Mouse (Mus musculus) B cell, adult 2 months (primary cell): ENCODE data around the gene Kif6.

ENCODE experiments used
- DNase-seq, 2 experiments: peaks; one replicate each; pipeline ENCODE4 v3.0.0; 2022

Kif6 gene

DNA sequence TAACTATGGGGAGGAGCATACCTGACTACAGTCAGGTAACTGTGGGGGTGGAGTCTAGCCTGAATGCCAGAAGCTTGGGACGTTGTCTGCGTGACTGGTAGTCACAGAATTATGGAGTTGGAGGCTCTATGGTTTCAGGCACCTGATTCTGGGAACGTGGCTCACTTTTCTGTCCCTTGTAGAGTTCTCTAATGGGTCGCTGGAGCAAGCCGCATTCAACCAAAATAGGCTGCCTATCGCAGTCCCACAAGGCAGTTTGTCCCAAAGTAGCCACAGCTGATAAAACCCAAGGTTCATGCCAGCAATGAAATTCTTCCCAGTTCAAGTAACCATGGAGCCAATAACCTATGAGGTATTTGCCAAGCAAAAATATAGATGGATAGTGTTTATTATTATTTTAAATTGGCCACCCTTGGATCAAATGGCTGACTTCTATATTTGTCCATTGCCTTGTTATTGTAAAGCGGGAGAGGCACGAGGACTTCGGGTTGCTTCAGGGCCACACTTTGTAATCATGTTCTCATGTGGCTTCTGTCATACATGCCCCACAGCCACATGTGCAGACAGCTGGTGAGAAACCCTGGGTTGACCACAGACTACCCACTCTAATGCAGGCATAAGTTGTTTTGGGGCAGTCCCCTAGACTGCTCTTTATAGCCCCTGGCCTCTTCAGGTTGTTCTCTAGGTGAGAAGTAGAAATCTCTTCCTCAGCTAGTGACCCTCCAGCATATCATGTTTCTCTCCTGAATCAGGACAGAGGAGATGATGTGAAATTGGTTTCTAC, 125.2 kb downstream of the Kif6 start:
- DNase-seq, result no peak

- no peak for DNase-seq
These were observed 126.2 kb downstream of the Kif6 start for GRCm38 (mm10) chr17:49741172-49741571.

GRCm38 (mm10) chr17:49741927-49742326, 127.0 kb downstream of the Kif6 start:
- DNase-seq, result no peak

DNA sequence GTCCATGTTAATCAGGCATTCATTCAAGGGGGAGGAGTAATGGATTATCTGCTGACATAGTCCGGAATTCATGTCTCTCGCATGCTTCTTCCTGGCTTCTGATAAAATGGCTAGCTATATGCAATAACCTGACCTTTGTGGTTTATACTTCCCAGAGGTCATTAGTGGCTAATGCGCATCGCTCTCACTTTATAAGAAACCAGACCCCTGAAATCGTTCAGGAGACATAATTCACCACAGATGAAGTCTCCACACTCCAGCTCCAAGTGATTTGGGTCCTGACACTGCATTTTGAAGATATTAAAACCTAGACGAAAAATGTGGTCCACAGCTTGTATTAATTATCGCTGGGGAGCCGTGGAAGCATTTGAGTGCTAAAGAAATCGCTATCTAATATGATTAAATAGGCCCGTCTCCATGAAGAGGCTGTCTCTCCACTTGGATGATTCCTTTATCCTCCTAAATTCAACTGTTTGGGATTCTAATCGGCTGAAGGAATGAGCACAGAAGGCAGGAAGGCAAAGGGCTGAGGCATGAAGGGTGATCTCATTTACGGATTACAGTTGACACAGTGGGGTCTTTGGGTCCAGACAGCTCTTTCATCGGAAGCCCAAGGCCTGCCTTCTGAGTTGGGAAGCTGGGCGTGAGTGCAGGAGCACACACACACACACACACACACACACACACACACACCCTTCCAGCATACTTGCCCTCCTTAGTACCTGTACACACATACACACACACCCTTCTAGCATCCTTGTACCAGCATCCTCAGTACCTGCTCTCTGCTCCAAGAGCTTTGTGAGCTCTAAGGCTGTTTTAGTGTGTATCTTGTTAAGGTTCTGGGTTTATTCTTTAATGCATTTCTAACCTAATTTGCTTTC, 128.9 kb downstream of the Kif6 start:
- no peak for DNase-seq

- DNase-seq, result no peak
These were observed 136.0 kb downstream of the Kif6 start for GRCm38 (mm10) chr17:49750889-49751324.

DNA sequence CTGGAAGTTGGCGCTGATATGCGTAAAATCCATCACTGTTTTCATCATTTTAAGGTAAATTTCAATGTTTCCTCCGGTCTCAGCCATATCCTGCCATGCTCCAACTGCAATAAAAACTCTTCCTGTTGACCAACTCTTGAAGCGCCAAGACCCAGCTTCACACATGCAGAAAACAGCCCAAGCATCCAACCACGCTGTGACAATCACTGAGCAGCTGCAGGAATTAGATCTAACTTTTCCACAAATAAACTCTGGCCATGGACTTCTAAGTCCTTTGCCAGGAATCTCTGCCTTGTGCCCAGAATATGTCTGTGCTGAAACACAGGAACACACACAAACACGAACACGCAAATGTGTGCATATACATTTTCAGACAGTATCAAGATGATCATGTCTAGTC, 138.9 kb downstream of the Kif6 start:
- DNase-seq, result no peak

- DNase-seq, result no peak
These were observed 141.9 kb downstream of the Kif6 start for GRCm38 (mm10) chr17:49756862-49757261.

DNA sequence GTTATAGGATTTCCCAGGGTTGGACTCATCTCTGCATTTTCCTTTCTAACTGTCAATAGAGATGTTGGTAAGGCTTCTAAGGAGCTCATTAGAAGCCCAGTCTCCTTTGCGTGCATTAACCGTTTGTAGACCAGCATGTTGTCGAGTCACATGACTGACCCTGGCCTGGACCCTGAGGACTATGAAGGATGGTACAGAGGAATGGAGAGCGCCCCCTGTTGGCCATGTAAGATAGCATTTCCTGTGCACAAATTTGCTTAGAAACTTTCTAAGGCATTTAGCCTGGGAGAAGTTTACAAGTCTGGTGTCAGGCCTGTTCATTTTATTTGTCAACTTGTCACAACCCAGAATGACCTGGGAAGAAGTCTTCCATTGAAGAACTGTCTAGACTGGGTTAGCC, 144.1 kb downstream of the Kif6 start:
- DNase-seq, result no peak

DNA sequence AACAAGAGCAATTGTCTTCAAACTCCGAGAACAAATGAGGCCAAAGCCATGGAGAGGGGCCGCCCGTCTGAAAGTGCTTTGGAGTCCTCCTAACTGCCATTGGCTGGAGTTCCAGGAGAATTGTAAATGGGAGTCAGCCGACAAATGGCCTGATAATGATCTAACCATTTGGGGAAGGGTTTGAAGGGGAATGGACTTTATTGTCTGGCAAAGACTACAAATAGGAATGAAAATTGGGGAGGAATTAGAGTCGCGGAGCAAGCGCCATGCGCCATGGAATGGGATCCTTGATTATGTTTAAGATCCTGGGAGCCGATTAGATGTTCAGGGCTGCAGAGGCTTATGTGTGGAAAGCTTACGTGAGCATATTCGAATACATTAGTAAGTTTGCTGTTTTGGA, 146.3 kb downstream of the Kif6 start:
- no peak for DNase-seq

DNA sequence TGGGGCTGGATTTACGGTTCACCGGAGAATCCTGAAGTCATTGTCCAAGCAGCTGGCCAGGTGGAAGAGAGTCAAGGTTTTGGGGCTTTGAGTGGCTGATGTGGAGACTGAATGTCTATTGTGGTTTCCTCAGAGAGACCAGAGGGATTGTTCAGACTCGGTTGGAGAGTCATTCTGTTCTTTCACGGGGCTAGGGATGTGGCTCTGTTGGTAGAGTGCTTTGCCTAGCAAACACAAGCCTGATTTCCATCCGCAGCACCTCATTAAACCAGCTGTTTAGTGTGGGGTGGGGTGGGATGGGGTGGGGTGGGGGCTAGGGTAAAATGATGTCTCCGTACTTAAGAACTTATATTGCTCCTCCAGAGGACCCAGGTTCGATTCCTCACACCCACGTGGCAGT, 146.9 kb downstream of the Kif6 start:
- DNase-seq, result no peak

DNA sequence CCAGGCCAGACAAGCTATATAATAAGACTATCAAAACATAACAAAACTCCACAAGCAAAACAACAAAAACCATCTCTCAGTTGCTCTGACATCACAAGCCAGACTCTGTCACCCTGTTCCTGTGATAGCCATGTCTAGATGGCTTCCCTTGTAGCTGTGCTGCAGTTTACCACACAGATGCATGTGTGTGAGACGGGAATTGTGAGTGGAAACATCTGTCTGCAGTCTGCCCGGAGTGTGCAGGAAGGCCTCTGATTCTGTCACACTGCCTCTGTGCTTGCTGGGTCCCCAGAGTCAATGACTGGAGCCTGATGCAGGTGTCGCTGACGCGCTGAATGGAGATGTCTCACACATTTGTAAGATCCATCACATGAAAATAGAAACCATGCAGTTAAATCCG, 150.0 kb downstream of the Kif6 start:
- no peak for DNase-seq

GRCm38 (mm10) chr17:49767717-49768370, 152.9 kb downstream of the Kif6 start:
- no peak for DNase-seq

GRCm38 (mm10) chr17:49771703-49772315, 156.9 kb downstream of the Kif6 start:
- no peak for DNase-seq

- DNase-seq, result no peak
These were observed 162.3 kb downstream of the Kif6 start for GRCm38 (mm10) chr17:49777115-49777839.

- DNase-seq, result no peak
These were observed 164.1 kb downstream of the Kif6 start for GRCm38 (mm10) chr17:49779066-49779465.

DNA sequence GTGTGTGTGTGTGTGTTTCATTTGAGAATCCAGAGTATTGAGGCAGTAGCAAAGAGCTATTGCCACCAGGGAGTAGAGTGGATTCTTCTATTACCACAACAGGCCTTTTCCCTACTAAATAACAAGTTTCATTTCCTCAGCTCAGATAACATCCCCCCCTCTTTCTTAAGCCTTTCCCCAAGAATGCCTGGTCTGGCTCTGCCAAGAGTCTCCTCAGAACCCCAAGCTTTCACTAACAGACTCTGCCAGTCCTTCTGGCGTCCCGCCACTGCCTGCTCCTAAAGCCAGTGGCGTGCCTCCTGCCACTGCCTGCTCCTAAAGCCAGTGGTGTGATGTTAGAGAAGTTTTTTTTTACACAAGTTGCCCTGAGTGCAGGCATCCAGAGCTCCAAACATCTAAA, 164.6 kb downstream of the Kif6 start:
- no peak for DNase-seq

DNA sequence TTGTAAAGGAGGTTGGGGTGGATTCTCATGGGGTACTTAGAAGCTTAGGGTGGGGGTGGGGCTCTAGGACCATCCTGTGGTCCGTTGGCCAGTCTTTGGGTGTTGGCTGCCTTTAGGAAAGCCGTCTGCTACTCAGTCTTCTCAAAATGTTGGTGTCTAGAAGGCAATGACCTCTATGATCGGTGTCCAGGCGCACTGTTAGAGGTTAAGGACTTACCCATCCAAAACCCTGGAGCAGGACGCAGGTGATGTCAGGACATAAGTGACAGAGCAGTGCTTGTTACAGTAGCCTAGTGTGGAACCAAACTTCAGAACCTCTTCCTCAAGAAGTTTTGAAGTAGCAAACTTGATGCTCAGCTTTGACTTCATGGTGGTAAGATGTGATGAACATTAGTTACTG, 170.9 kb downstream of the Kif6 start:
- no peak for DNase-seq

- no peak for DNase-seq
These were observed 172.4 kb downstream of the Kif6 start for GRCm38 (mm10) chr17:49787351-49787750.

DNA sequence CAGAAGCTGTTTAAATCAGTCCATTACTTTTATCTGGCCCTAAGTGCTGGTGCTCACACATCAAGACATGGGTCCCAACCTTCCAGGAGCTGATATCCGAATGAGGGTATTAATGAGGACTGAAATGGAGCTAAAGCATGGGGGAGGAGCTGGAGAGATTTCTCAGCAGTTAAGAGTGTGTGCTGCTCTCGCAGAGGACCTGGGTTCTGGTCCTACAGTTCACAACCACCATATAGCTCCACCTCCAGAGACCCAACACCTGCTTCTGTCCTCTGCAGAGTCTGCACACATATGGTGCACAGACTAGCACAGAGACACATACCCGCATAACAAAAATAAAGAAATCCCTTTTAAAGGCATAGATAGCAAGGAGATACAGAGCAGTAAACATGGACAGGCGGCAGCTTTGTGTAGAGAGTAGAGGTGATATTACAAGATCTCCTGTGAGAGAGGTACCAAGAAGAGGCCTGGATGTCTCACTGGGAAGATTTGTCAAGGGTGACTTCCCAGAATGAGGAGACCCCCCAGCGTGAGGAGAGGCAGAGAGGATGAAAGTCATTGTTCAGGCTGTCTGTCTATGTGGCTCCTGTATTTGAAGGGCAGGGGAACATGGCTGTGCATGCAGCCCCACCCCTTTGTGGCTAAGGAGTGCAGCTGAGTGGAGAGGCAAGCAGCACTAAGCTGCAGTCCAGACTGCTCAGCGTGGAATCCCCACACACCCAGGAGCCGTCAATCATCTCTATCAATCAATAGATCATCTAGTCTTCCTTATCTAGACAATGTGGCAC, 173.4 kb downstream of the Kif6 start:
- no peak for DNase-seq

DNA sequence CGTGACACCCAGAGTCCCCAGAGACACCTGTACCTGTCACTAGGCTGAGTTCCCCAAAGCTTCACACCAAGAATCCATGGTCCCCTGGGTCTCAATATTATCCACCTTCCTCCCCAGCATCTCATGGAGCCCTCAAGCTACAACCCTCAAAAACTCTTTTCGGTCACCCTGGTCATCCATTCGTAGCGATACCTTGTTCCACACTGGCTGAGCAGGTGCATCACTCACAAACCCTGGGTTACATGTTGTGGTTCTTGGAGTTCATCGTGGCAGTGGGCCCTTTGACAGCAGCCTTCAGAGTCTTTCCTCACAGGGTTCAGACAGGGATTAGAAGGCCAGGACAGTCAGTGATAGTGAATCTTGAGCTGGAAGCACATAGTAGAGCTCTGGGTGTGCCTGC, 176.6 kb downstream of the Kif6 start:
- no peak for DNase-seq

DNA sequence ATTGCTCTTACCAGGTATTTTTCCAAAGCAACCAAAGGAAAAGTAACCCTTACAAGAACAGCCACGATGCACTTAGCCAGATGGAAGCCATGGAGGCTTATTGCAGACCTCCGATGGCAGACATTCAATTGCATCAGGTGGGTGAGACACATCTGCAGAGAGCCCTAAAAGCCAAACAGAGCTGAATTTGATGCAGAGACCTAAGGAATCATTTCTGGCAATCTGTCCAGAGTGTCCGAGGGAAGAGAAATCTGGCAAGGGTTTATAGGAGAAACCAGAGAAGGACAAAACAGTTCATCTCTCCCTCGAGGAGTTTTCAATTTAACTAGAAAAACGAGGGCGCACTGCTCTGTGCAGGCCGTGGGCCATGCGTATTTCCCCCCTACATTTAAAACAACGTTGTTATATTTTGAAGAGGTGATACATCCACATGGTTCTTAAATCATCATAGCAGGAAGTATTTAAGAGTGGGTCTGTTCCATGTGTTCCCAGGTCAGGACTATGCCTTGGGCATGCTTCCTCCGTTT, 177.3 kb downstream of the Kif6 start:
- no peak for DNase-seq
